Mouse (Mus musculus): Measurements from ENCODE around the gene Rgl2. TPM values are rescaled to one million over a fixed set of nuclear protein-coding genes. Genes with fewer than 3 reads are reported as not detected.

Gene Rgl2
- polyA plus RNA-seq, 1 experiment from 2014 or later: 10.8 TPM

DNA sequence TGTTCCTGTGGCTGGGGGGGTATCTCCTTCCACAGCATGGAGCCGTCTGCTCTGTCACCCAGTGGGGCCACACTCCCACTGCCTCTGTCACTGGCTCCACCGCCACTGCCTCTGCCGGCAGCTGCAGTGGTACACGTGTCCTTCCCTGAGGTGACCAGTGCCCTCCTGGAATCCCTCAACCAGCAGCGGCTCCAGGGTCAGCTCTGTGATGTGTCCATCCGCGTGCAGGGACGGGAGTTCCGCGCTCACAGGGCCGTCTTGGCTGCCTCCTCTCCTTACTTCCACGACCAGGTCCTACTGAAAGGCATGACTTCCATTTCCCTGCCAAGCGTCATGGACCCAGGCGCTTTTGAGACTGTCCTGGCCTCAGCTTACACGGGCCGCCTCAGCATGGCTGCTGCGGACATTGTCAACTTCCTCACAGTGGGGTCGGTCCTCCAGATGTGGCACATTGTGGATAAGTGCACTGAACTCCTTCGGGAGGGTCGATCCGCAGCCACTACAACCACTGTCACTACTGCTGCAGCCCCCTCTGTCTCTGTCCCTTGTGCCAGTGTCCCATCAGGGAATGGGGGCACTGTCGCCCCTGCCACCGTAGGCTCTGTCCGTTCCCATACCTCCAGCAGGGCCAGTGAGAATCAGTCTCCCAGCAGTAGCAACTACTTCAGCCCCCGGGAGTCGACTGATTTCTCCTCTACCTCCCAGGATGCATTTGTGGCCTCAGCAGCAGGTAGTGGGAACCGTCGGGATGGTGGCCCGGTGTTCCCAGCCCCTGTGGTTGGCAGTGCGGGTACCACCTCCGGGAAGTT, 12.3 kb upstream of the Rgl2 start:
- Histone ChIP-seq H3K4me2 (replicated peaks; ENCODE audit: low read depth) (peak overlapping the region; percentile 79), H3K4me3 (ENCODE audit: low read depth, low read length) (peak overlapping the region; percentile 67), H3K27ac (ENCODE audit: low read depth, low read length) (no peak overlapping the region), H3K9me3 (ENCODE audit: control insufficient read depth) (no peaks in the 10 kb centered on the region), H3K4me1 (replicated peaks; ENCODE audit: control insufficient read depth, insufficient read depth, low read length) (no peaks in the 10 kb centered on the region; the same call in 1 of the 2 replicates), H3K36me3 (ENCODE audit: control insufficient read depth, insufficient read depth) (peaks cover 42% of the 10 kb centered on the region), H3K27me3 (replicated peaks; ENCODE audit: control insufficient read depth, insufficient read depth, low read length) (no peaks in the 10 kb centered on the region), H3K9ac (ENCODE audit: low read depth, low read length) (peak overlapping the region; percentile 7; the same call in 1 of the 2 replicates)
- 77% methylated on average over 31 of the region's 31 CpGs for WGBS
- ATAC-seq: no peak
- TF ChIP-seq CTCF (IDR thresholded peaks at IDR 0.05; ENCODE audit: low read depth): no peak

DNA sequence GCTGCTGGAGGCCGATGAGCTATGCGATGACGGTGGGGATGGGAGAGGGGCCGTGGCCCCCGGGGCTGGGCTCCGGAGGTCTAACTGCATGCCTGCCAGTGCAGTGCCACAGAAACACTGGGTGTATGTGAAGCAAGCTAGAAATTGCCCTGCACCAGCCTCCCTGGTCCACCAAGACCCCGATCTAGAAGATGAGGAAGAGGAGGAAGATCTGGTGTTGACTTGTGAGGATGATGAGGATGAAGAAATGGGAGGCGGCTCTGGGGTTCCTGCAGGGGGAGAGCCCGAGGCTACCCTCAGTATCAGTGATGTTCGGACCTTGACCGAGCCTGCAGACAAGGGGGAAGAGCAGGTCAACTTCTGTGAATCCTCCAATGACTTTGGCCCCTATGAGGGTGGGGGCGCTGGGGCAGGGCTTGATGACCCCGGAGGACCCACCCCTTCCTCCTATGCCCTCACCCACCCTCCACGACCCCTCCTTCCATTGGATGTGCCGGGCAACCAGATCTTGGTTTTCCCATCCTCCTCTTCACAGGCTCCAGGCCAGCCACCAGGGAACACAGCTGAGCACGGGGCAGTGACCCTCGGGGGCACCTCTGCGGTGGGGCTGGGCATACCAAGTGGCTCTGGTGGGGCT, 11.6 kb upstream of the Rgl2 start:
- ATAC-seq: no peak

DNA sequence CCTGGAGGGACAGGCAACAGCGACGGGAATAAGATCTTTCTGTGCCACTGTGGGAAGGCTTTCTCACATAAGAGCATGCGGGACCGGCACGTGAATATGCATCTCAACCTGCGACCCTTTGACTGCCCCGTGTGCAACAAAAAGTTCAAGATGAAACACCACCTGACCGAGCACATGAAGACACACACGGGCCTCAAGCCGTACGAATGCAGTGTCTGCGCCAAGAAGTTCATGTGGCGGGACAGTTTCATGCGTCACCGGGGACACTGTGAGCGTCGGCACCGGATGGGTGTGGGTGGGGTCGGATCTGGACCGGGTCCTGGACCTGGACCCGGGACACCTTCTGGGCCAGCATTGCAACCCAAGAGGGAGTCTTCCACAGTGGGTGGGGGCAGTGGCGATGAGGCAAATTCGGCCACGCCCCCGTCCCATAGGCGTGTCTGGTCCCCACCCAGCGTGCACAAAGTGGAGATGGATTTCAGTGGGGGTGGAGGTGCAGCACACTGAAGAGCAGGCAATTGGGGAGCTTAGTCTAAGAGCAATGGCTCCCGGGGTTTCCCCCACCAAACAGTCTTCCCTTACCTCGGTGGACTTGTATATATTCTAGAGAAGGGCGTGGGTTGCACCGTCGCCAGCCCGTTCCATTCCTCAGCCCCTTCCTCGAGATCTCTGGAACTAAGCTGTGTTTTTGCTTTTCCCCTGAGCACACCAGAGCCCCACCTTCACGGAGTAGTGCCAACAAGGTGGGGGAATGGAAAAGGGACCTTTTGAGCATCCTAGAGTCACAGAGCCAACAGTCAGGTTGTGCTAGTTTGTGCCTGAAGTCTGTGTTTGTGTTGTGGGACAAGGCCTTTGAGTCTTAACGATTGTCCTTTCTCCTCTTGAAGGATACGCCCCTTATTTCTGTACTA, 10.8 kb upstream of the Rgl2 start:
- H3K27ac ChIP-seq (ENCODE audit: low read depth, low read length): peak overlapping the region; percentile 88; the same call in 1 of the 2 replicates
- WGBS: 60% methylated on average over 37 of the region's 37 CpGs
- no peaks in the 10 kb centered on the region; the same call in 1 of the 2 replicates for H3K4me1 ChIP-seq (replicated peaks; ENCODE audit: control insufficient read depth, insufficient read depth, low read length)
- no peak for ATAC-seq
- TF ChIP-seq CTCF (IDR thresholded peaks at IDR 0.05; ENCODE audit: low read depth): no peak
- peak overlapping the region; percentile 85 for H3K4me3 ChIP-seq (ENCODE audit: low read depth, low read length)
- no peak overlapping the region for H3K9ac ChIP-seq (ENCODE audit: low read depth, low read length)
- peaks cover 32% of the 10 kb centered on the region for H3K36me3 ChIP-seq (ENCODE audit: control insufficient read depth, insufficient read depth)
- peak overlapping the region; percentile 96 for H3K4me2 ChIP-seq (replicated peaks; ENCODE audit: low read depth)
- H3K27me3 ChIP-seq (replicated peaks; ENCODE audit: control insufficient read depth, insufficient read depth, low read length): no peaks in the 10 kb centered on the region
- no peaks in the 10 kb centered on the region for H3K9me3 ChIP-seq (ENCODE audit: control insufficient read depth)

More for the DNA sequence above, 11.6 kb upstream of the Rgl2 start:
- Histone ChIP-seq H3K36me3 (ENCODE audit: control insufficient read depth, insufficient read depth) (peaks cover 38% of the 10 kb centered on the region), H3K27me3 (replicated peaks; ENCODE audit: control insufficient read depth, insufficient read depth, low read length) (no peaks in the 10 kb centered on the region), H3K9ac (ENCODE audit: low read depth, low read length) (no peak overlapping the region), H3K9me3 (ENCODE audit: control insufficient read depth) (no peaks in the 10 kb centered on the region), H3K27ac (ENCODE audit: low read depth, low read length) (no peak overlapping the region), H3K4me1 (replicated peaks; ENCODE audit: control insufficient read depth, insufficient read depth, low read length) (no peaks in the 10 kb centered on the region; the same call in 1 of the 2 replicates), H3K4me2 (replicated peaks; ENCODE audit: low read depth) (no peak overlapping the region), H3K4me3 (ENCODE audit: low read depth, low read length) (no peak overlapping the region)
- 82% methylated on average over 18 of the region's 18 CpGs for WGBS
- TF ChIP-seq CTCF (IDR thresholded peaks at IDR 0.05; ENCODE audit: low read depth): no peak

DNA sequence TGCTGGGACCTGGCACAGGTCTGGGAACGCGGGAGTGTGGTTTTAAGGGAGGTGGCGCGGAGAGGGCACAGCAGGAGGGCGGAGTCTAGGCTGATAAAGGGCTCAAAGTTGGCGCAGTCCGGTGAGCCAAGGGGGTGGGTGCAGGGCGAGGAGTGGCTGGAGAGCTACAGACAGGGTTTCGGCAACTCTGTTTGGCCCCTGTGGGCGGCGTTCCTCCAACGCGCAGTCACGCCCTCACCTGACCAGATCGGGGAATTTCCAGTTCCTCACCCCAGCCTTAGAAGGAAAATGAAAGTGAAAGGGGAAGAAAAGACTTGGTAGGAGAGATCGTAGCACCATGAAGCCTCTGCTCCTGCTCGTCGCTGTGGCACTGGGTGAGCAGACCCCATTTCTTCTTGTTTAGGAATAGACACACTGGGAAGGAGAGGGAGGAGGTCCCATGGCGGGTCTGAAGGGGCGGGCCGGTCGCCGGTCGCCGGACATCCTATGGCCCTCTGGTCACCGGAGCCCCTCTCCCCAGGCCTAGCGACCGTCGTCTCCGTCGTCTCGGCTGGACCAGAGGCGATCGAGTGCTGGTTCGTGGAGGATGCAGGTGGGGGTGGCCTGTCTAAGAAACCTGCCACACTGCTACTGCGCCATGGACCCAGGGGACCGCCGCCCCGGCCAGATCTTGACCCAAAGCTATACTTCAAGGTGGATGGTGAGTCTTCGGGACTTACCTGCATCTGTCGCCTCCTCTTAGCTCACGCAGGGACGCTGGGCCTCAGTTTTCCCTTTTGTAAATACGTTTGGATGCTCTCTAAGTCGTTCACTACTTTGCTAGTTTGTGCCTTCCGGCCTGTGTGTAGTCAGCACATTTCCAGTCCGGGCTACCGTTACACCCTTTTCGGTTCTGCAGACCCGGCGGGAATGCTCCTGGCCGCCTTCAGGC, 9.7 kb upstream of the Rgl2 start:
- Histone ChIP-seq H3K4me3 (ENCODE audit: low read depth, low read length) (peak overlapping the region; percentile 85), H3K4me2 (replicated peaks; ENCODE audit: low read depth) (peak overlapping the region; percentile 96), H3K9me3 (ENCODE audit: control insufficient read depth) (no peaks in the 10 kb centered on the region), H3K9ac (ENCODE audit: low read depth, low read length) (peak overlapping the region; percentile 70), H3K27ac (ENCODE audit: low read depth, low read length) (peak overlapping the region; percentile 88), H3K4me1 (replicated peaks; ENCODE audit: control insufficient read depth, insufficient read depth, low read length) (no peaks in the 10 kb centered on the region; the same call in 1 of the 2 replicates), H3K27me3 (replicated peaks; ENCODE audit: control insufficient read depth, insufficient read depth, low read length) (no peaks in the 10 kb centered on the region), H3K36me3 (ENCODE audit: control insufficient read depth, insufficient read depth) (peaks cover 21% of the 10 kb centered on the region)
- ATAC-seq: peak; percentile 48
- WGBS: under 1% methylated on average over 52 of the region's 52 CpGs
- peak; percentile 62 for TF ChIP-seq CTCF (IDR thresholded peaks at IDR 0.05; ENCODE audit: low read depth)

All from intestine, postnatal 0 days (tissue).